Mouse (Mus musculus) ES-Bruce4 (cell line): ENCODE data around the gene Insc.

Experiments used
- CTCF ChIP-seq: IDR thresholded peaks from one replicate; pipeline ENCODE4 v1.8.1; 2011; ENCODE audit warnings: low read depth, low read length
- POLR2A ChIP-seq: IDR thresholded peaks from one replicate; pipeline ENCODE4 v1.8.1; 2011; ENCODE audit warnings: low read length; ENCODE audit not compliant: insufficient read depth

- TF ChIP-seq POLR2A (no peak), CTCF (no peak)
Observed at GRCm38 (mm10) chr7:114779056-114779660, 35.7 kb downstream of the Insc start.
